Mouse (Mus musculus) kidney, embryonic 16.5 days (tissue): ENCODE results near the gene Nmur1. TPM values are rescaled to one million over a fixed set of nuclear protein-coding genes. Genes with fewer than 3 reads are reported as not detected.
"Not testable (repeated sequence)": the region's sequence is repeated elsewhere in the genome, so short reads cannot be mapped to it uniquely, and the experiment has no call there.

Source experiments
- ATAC-seq: fragments of 200-750 bp; cut with Nextera tagmentation; 2 replicates; pipeline ENCODE4 v1.8.0; 2017; ENCODE audit warnings: moderate TSS enrichment; ENCODE audit not compliant: low FRiP score, low TSS enrichment
- H3K27ac ChIP-seq: fragments of 300-500 bp; sonication (generic); 2 replicates; pipeline ENCODE4 v1.5.1; 2014; ENCODE audit warnings: low read length
- H3K27me3 ChIP-seq: fragments of 300-500 bp; sonication (generic); 2 replicates; pipeline ENCODE4 v1.6.1; 2014; ENCODE audit warnings: low read length, control low read depth, mixed read lengths; ENCODE audit not compliant: insufficient read depth
- H3K36me3 ChIP-seq: fragments of 300-500 bp; sonication (generic); 2 replicates; pipeline ENCODE4 v1.6.1; 2014; ENCODE audit warnings: low read length, control low read depth, mixed read lengths; ENCODE audit not compliant: insufficient read depth
- H3K4me1 ChIP-seq: fragments of 300-500 bp; sonication (generic); 2 replicates; pipeline ENCODE4 v1.6.1; 2014; ENCODE audit warnings: low read length, control low read depth, mixed read lengths; ENCODE audit not compliant: insufficient read depth
- H3K4me2 ChIP-seq: fragments of 300-500 bp; sonication (generic); replicated peaks from 2 replicates; pipeline ENCODE4 v1.6.1; 2014; ENCODE audit warnings: low read depth, low read length
- H3K4me3 ChIP-seq: fragments of 300-500 bp; sonication (generic); 2 replicates; pipeline ENCODE4 v1.5.1; 2014; ENCODE audit warnings: mild to moderate bottlenecking, low read length
- H3K9ac ChIP-seq: fragments of 300-500 bp; sonication (generic); replicated peaks from 2 replicates; pipeline ENCODE4 v1.6.1; 2014; ENCODE audit warnings: low read length
- H3K9me3 ChIP-seq: fragments of 300-500 bp; sonication (generic); 2 replicates; pipeline ENCODE4 v1.6.1; 2016; ENCODE audit warnings: low read length, control low read depth
- WGBS: fragments of 180-500 bp; shearing (Covaris S2); extraction: QIAGEN DNeasy Blood & Tissue Kit; methylation state at CpG from one replicate; pipeline ENCODE4 v1.1.7; 2014; 5-methylcytosine and 5-hydroxymethylcytosine counted together
- polyA plus RNA-seq: library from polyadenylated mRNA; unstranded; fragments of >200 nt; fragmentation: Nextera tagmentation; extraction: Ambion mirVana; gene quantifications from 2 replicates; pipeline ENCODE4 v1.2.1, GENCODE M21; 2015

Gene Nmur1
- 0.12 TPM in 1 of 2 replicates, not detected in the other for polyA plus RNA-seq

- Histone ChIP-seq H3K4me2 (no peak within 1 kb of the TSS), H3K4me1 (0 out of 2 replicates have a peak, but pooled peaks cover 3% of the 10 kb centered on the region), H3K9me3 (no peaks in the 10 kb centered on the region), H3K27me3 (no peaks in the 10 kb centered on the region), H3K27ac (no peak within 1 kb of the TSS), H3K4me3 (no peak within 1 kb of the TSS), H3K36me3 (no peaks in the 10 kb centered on the region), H3K9ac (no peak within 1 kb of the TSS)
- 92% methylated on average over 8 of the region's 8 CpGs for WGBS
- ATAC-seq, result no peak
These were observed at the start of gene Nmur1, which contains the start of gene Tex44 for GRCm38 (mm10) chr1:86426128-86426527. Gene Nmur1 (minus strand): TSS chr1:86426228. Gene Tex44 (plus strand): TSS chr1:86426329.

- H3K4me2 ChIP-seq, result no peak overlapping the region
- H3K27ac ChIP-seq, result peak overlapping the region; percentile 94
- no peak for ATAC-seq
- no peaks in the 10 kb centered on the region for H3K36me3 ChIP-seq
- peaks cover 26% of the 10 kb centered on the region for H3K4me1 ChIP-seq
- no peak overlapping the region for H3K4me3 ChIP-seq
- peak overlapping the region; percentile 61; the same call in 1 of the 2 replicates for H3K9ac ChIP-seq
- H3K27me3 ChIP-seq, result no peaks in the 10 kb centered on the region
- 88% methylated on average over 18 of the region's 18 CpGs for WGBS
- H3K9me3 ChIP-seq, result no peaks in the 10 kb centered on the region
These were observed 47.2 kb upstream of the Nmur1 start for GRCm38 (mm10) chr1:86473109-86473760.

GRCm38 (mm10) chr1:86472197-86472952, 46.3 kb upstream of the Nmur1 start:
- WGBS, result 6% methylated on average over 30 of the region's 31 CpGs
- no peaks in the 10 kb centered on the region for H3K36me3 ChIP-seq
- peak overlapping the region; percentile 61 for H3K9ac ChIP-seq
- H3K4me2 ChIP-seq, result peak overlapping the region; percentile 48
- H3K27ac ChIP-seq, result peak overlapping the region; percentile 94
- peaks cover 26% of the 10 kb centered on the region for H3K4me1 ChIP-seq
- no peaks in the 10 kb centered on the region for H3K9me3 ChIP-seq
- H3K27me3 ChIP-seq, result no peaks in the 10 kb centered on the region
- peak overlapping the region; percentile 26 for H3K4me3 ChIP-seq
- ATAC-seq, result peak; percentile 88

GRCm38 (mm10) chr1:86471504-86471961, 45.5 kb upstream of the Nmur1 start:
- whole genome bisulfite sequencing, result 68% methylated on average over 11 of the region's 11 CpGs
- H3K4me3 ChIP-seq, H3K9me3 ChIP-seq, ATAC-seq, H3K27me3 ChIP-seq, H3K36me3 ChIP-seq: not testable (repeated sequence)
- Histone ChIP-seq H3K4me1 (peaks cover 26% of the 10 kb centered on the region), H3K27ac (peak overlapping the region; percentile 94), H3K4me2 (peak overlapping the region; percentile 48; the same call in 1 of the 2 replicates), H3K9ac (peak overlapping the region; percentile 61)

- Histone ChIP-seq H3K27ac (peak overlapping the region; percentile 94), H3K4me1 (peaks cover 26% of the 10 kb centered on the region), H3K36me3 (no peaks in the 10 kb centered on the region), H3K9me3 (no peaks in the 10 kb centered on the region), H3K4me2 (no peak overlapping the region), H3K27me3 (no peaks in the 10 kb centered on the region), H3K4me3 (no peak overlapping the region), H3K9ac (peak overlapping the region; percentile 24; the same call in 1 of the 2 replicates)
- ATAC-seq, result peak; percentile 74
- WGBS, result 59% methylated on average over 12 of the region's 12 CpGs
These were observed 44.6 kb upstream of the Nmur1 start for GRCm38 (mm10) chr1:86470519-86471181.

GRCm38 (mm10) chr1:86469876-86470275, 43.8 kb upstream of the Nmur1 start:
- ATAC-seq, result no peak
- H3K36me3 ChIP-seq, result no peaks in the 10 kb centered on the region
- no peaks in the 10 kb centered on the region for H3K9me3 ChIP-seq
- H3K4me2 ChIP-seq, result no peak overlapping the region
- H3K4me1 ChIP-seq, result peaks cover 28% of the 10 kb centered on the region
- no peak overlapping the region for H3K4me3 ChIP-seq
- H3K27me3 ChIP-seq, result no peaks in the 10 kb centered on the region
- H3K27ac ChIP-seq, result peak overlapping the region; percentile 65
- WGBS, result 94% methylated on average over 4 of the region's 4 CpGs
- 0 out of 2 replicates have a peak overlapping the region, but pooled peaks have one; percentile 6 for H3K9ac ChIP-seq

- 90% methylated on average over 8 of the region's 8 CpGs for WGBS
- no peak overlapping the region for H3K27ac ChIP-seq
- H3K9ac ChIP-seq, result no peak overlapping the region
- no peaks in the 10 kb centered on the region for H3K27me3 ChIP-seq
- H3K4me1 ChIP-seq, result peaks cover 30% of the 10 kb centered on the region
- no peak for ATAC-seq
- H3K36me3 ChIP-seq, result no peaks in the 10 kb centered on the region
- H3K4me3 ChIP-seq, result no peak overlapping the region
- no peaks in the 10 kb centered on the region for H3K9me3 ChIP-seq
- H3K4me2 ChIP-seq, result no peak overlapping the region
These were observed 41.4 kb upstream of the Nmur1 start for GRCm38 (mm10) chr1:86467416-86467815.

GRCm38 (mm10) chr1:86464875-86465224, 38.8 kb upstream of the Nmur1 start:
- Histone ChIP-seq H3K36me3 (no peaks in the 10 kb centered on the region), H3K9me3 (no peaks in the 10 kb centered on the region), H3K9ac (peak overlapping the region; percentile 3; the same call in 1 of the 2 replicates), H3K27me3 (no peaks in the 10 kb centered on the region), H3K27ac (peak overlapping the region; percentile 95), H3K4me2 (no peak overlapping the region), H3K4me3 (no peak overlapping the region), H3K4me1 (peaks cover 14% of the 10 kb centered on the region)
- ATAC-seq, result peak; percentile 67
- WGBS, result 21% methylated on average over 4 of the region's 4 CpGs

- H3K4me2 ChIP-seq, result no peak overlapping the region
- peak overlapping the region; percentile 95 for H3K27ac ChIP-seq
- no peaks in the 10 kb centered on the region for H3K9me3 ChIP-seq
- H3K36me3 ChIP-seq, result no peaks in the 10 kb centered on the region
- H3K27me3 ChIP-seq, result no peaks in the 10 kb centered on the region
- peak overlapping the region; percentile 3; the same call in 1 of the 2 replicates for H3K9ac ChIP-seq
- peaks cover 13% of the 10 kb centered on the region for H3K4me1 ChIP-seq
- ATAC-seq, result peak; percentile 37; the same call in 1 of the 2 replicates
- H3K4me3 ChIP-seq, result no peak overlapping the region
- 37% methylated on average over 9 of the region's 9 CpGs for WGBS
These were observed 38.3 kb upstream of the Nmur1 start for GRCm38 (mm10) chr1:86464223-86464874.
